Mouse (Mus musculus) forebrain, embryonic 16.5 days (tissue): Measurements from ENCODE around the gene Ecel1. TPM values are rescaled to one million over a fixed set of nuclear protein-coding genes. Genes with fewer than 3 reads are reported as not detected.

Experiments
- ATAC-seq: fragments of 200-750 bp; cut with Nextera tagmentation; 2 replicates; pipeline ENCODE4 v1.8.0; 2017; ENCODE audit warnings: mild to moderate bottlenecking, moderate library complexity
- H3K27ac ChIP-seq: fragments of 300-500 bp; sonication (generic); 2 replicates; pipeline ENCODE4 v1.5.1; 2014; ENCODE audit warnings: low read length, control low read depth
- H3K27me3 ChIP-seq: fragments of 300-500 bp; sonication (generic); replicated peaks from 2 replicates; pipeline ENCODE4 v1.6.1; 2014; ENCODE audit warnings: low read length; ENCODE audit not compliant: control insufficient read depth, insufficient read depth
- H3K36me3 ChIP-seq: fragments of 300-500 bp; sonication (generic); 2 replicates; pipeline ENCODE4 v1.6.1; 2014; ENCODE audit not compliant: control insufficient read depth, insufficient read depth
- H3K4me1 ChIP-seq: fragments of 300-500 bp; sonication (generic); replicated peaks from 2 replicates; pipeline ENCODE4 v1.6.1; 2014; ENCODE audit warnings: low read length; ENCODE audit not compliant: control insufficient read depth, insufficient read depth
- H3K4me2 ChIP-seq: fragments of 300-500 bp; sonication (generic); 2 replicates; pipeline ENCODE4 v1.6.1; 2014; ENCODE audit warnings: mild to moderate bottlenecking, low read length, control low read depth
- H3K4me3 ChIP-seq: fragments of 300-500 bp; sonication (generic); replicated peaks from 2 replicates; pipeline ENCODE4 v1.5.1; 2014; ENCODE audit warnings: mild to moderate bottlenecking, low read length, control low read depth
- H3K9ac ChIP-seq: fragments of 300-500 bp; sonication (generic); replicated peaks from 2 replicates; pipeline ENCODE4 v1.6.1; 2014; ENCODE audit warnings: low read depth, low read length, control low read depth
- H3K9me3 ChIP-seq: fragments of 300-500 bp; sonication (generic); 2 replicates; pipeline ENCODE4 v1.6.1; 2016; ENCODE audit warnings: low read length; ENCODE audit not compliant: control insufficient read depth
- WGBS: fragments of 180-500 bp; shearing (Covaris S2); extraction: QIAGEN DNeasy Blood & Tissue Kit; methylation state at CpG from one replicate; pipeline ENCODE4 v1.1.7; 2014; 5-methylcytosine and 5-hydroxymethylcytosine counted together
- polyA plus RNA-seq: library from polyadenylated mRNA; unstranded; fragments of >200 nt; fragmentation: Nextera tagmentation; extraction: Ambion mirVana; gene quantifications from 2 replicates; pipeline ENCODE4 v1.2.1, GENCODE M21; 2015

Gene Ecel1
- polyA plus RNA-seq, result 13.4 and 25.3 TPM in 2 replicates

DNA sequence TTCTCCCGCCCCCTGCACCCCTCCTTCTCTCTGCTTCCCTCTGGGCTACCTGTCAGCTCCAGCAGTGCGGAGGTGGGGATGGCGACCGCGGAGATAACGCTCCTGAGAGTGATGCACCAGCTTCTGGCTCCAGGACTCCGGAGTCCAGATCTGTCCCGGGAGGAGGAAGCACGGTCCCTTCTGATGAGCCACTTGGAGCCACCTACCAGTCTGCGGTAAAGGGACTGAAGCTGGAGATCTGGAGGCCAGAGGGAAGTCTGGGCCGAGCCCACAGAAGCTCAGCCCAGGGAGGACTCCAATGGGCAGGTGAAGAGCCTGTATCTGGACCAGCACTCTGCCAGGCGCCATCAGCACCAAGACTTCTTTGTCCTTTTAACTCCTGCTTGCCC lies at the start of gene Ecel1:
Ecel1 (minus strand) TSS at position 323 of the 389 bp plus-strand sequence.
- 3% methylated on average over 11 of the region's 12 CpGs for WGBS
- Histone ChIP-seq H3K4me2 (peak within 1 kb of the TSS; percentile 79), H3K9ac (peak within 1 kb of the TSS; percentile 59), H3K27me3 (peaks cover 77% of the 10 kb centered on the region), H3K36me3 (no peaks in the 10 kb centered on the region), H3K4me1 (peaks cover 24% of the 10 kb centered on the region), H3K27ac (no peak within 1 kb of the TSS), H3K4me3 (peak within 1 kb of the TSS; percentile 52), H3K9me3 (no peaks in the 10 kb centered on the region)
- no peak for ATAC-seq

DNA sequence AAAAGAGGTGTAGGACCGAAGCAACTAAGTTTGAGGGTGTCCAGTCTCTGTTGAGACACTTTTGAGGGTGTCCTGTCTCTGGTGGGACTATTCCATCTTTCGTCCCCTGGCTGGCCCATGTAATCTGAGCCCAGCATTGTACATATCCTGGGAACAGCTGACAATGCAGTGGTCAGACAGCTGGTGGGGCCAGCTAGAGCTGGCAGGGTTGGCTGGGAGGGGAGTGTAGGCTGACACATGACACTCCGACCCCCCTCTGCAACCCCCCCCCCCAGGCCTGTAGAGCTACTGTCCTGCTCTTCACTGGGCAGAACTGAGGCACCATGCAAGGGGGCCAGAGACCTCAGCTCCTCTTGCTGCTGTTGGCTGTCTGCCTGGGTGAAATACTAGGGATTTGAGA lies 49.2 kb upstream of the Ecel1 start:
- no peak overlapping the region for H3K4me2 ChIP-seq
- no peak overlapping the region for H3K27ac ChIP-seq
- H3K9me3 ChIP-seq, result no peaks in the 10 kb centered on the region
- H3K9ac ChIP-seq, result no peak overlapping the region
- H3K27me3 ChIP-seq, result peaks cover 9% of the 10 kb centered on the region; the same call in 1 of the 2 replicates
- no peak overlapping the region for H3K4me3 ChIP-seq
- H3K4me1 ChIP-seq, result no peaks in the 10 kb centered on the region
- WGBS, result 50% methylated on average over 3 of the region's 3 CpGs
- ATAC-seq, result no peak
- no peaks in the 10 kb centered on the region for H3K36me3 ChIP-seq

DNA sequence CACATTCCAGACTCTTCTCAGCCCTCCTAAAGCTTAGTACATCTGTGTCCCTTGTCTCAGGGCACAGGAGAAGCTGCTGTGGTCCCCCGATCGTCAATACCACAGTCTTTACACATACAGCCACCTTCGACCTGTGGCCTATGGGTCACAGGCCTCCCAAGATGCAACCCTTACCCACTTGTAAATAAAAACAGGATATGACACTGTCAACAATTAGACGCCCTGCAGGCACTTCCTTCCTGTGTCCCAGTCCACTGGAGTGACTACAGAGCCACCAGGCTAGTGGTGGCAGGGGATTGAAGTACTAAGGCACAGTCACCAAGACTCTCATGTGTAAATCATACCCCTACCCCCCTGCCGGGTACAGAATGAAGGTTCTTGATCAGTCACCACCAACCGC lies 48.7 kb upstream of the Ecel1 start:
- Histone ChIP-seq H3K36me3 (no peaks in the 10 kb centered on the region), H3K27ac (no peak overlapping the region), H3K4me1 (no peaks in the 10 kb centered on the region), H3K4me2 (no peak overlapping the region), H3K27me3 (peaks cover 9% of the 10 kb centered on the region; the same call in 1 of the 2 replicates), H3K9me3 (no peaks in the 10 kb centered on the region), H3K4me3 (no peak overlapping the region), H3K9ac (no peak overlapping the region)
- no peak for ATAC-seq
- 73% methylated on average over 6 of the region's 6 CpGs for WGBS

DNA sequence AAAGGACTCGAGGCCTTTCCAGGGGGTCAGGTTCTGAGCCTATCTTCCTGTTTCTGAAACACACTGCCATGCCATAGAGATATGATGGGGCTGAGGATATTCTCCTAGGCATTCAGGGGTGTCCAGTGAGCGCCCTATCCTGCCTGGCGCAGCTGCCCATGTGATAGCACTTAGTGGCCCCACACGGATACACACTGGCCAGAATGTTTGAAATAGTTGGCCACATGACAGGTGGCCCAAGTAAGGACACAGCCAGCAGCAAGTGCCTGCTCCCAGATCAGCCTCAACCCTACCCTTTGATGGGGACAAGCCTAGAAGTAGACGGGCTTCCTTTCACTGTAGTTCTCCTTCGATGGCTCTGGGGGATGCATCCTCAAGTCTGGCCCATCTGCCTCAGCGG lies 48.1 kb upstream of the Ecel1 start, which contains the start of gene Chrng:
Chrng (plus strand) TSS at position 193 of the 400 bp plus-strand sequence.
- H3K4me3 ChIP-seq, result no peak within 1 kb of the TSS
- H3K36me3 ChIP-seq, result no peaks in the 10 kb centered on the region
- H3K4me1 ChIP-seq, result no peaks in the 10 kb centered on the region
- ATAC-seq, result no peak
- no peak within 1 kb of the TSS for H3K27ac ChIP-seq
- no peak within 1 kb of the TSS for H3K4me2 ChIP-seq
- H3K9ac ChIP-seq, result no peak within 1 kb of the TSS
- peaks cover 9% of the 10 kb centered on the region; the same call in 1 of the 2 replicates for H3K27me3 ChIP-seq
- no peaks in the 10 kb centered on the region for H3K9me3 ChIP-seq
- 92% methylated on average over 7 of the region's 7 CpGs for WGBS

DNA sequence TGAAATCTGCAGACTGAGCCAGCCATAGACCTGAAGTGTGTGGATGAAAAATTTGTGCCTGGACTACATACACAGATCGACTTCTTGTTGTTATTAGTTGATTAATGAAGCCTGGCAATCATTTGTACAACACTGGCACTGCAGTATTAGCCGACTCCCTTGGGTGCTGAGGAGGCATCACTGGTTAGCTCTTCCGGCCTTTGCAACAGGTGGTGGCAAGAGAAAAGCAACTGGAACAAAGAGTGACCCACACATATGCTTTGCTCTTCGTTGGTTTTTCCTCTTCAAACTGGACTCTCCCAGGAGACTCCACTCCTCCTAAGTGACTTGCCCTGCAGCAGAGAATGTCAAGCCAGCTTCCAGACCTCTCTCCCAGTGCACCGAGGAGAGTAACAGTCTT lies 47.5 kb upstream of the Ecel1 start:
- Histone ChIP-seq H3K4me3 (no peak overlapping the region), H3K4me2 (no peak overlapping the region), H3K27me3 (peaks cover 9% of the 10 kb centered on the region; the same call in 1 of the 2 replicates), H3K9ac (no peak overlapping the region), H3K36me3 (no peaks in the 10 kb centered on the region), H3K27ac (no peak overlapping the region), H3K9me3 (no peaks in the 10 kb centered on the region), H3K4me1 (no peaks in the 10 kb centered on the region)
- no peak for ATAC-seq
- WGBS, result 83% methylated on average over 5 of the region's 5 CpGs

DNA sequence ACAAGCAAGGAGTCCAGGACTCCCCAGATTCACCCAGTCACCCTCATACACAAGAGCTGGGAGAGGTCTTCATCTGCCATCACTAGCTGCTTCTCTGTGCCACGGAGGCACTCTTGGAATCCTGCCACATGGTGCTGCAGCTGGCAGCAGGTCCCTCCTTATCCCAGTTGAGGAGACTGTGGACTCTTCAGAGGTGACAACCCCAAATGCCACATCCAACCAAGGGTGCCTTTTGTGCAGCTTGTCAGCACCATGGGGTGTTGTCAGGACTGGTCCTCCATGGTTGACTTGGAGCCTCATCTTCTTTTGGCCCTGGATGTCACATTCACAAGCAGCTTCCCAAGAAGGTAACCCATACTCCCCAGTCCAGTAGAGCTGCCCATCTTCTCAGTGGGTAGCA lies 45.5 kb upstream of the Ecel1 start:
- ATAC-seq, result no peak
- Histone ChIP-seq H3K4me3 (no peak overlapping the region), H3K36me3 (no peaks in the 10 kb centered on the region), H3K9ac (no peak overlapping the region), H3K4me1 (no peaks in the 10 kb centered on the region), H3K27ac (no peak overlapping the region), H3K4me2 (no peak overlapping the region), H3K27me3 (peaks cover 7% of the 10 kb centered on the region; the same call in 1 of the 2 replicates), H3K9me3 (no peaks in the 10 kb centered on the region)
- WGBS, result 47% methylated on average over 1 of the region's 1 CpGs

DNA sequence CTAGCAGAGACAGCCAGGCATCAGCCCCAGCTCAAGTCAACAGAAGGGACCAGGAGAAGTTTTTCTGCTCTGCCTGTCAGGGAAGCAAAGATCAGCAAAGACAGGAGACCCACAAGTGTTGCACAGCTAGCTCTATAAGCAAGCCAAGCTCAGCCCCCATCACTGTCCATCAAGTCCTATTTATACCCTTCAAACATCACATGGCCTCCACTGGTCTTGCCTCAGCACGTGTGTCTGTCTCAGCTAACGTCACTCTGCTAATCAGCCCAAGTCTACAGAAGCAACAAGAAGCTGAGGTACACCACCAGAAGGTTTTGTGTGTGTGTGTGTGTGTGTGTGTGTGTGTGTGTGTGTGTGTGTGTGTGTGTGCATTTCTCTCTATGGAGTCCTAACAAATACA lies 44.5 kb upstream of the Ecel1 start:
- no peak overlapping the region for H3K4me3 ChIP-seq
- no peaks in the 10 kb centered on the region for H3K36me3 ChIP-seq
- no peaks in the 10 kb centered on the region for H3K4me1 ChIP-seq
- 59% methylated on average over 2 of the region's 2 CpGs for whole genome bisulfite sequencing
- H3K27ac ChIP-seq, result no peak overlapping the region
- H3K27me3 ChIP-seq, result no peaks in the 10 kb centered on the region
- no peak for ATAC-seq
- H3K4me2 ChIP-seq, result no peak overlapping the region
- H3K9me3 ChIP-seq, result no peaks in the 10 kb centered on the region
- H3K9ac ChIP-seq, result no peak overlapping the region

DNA sequence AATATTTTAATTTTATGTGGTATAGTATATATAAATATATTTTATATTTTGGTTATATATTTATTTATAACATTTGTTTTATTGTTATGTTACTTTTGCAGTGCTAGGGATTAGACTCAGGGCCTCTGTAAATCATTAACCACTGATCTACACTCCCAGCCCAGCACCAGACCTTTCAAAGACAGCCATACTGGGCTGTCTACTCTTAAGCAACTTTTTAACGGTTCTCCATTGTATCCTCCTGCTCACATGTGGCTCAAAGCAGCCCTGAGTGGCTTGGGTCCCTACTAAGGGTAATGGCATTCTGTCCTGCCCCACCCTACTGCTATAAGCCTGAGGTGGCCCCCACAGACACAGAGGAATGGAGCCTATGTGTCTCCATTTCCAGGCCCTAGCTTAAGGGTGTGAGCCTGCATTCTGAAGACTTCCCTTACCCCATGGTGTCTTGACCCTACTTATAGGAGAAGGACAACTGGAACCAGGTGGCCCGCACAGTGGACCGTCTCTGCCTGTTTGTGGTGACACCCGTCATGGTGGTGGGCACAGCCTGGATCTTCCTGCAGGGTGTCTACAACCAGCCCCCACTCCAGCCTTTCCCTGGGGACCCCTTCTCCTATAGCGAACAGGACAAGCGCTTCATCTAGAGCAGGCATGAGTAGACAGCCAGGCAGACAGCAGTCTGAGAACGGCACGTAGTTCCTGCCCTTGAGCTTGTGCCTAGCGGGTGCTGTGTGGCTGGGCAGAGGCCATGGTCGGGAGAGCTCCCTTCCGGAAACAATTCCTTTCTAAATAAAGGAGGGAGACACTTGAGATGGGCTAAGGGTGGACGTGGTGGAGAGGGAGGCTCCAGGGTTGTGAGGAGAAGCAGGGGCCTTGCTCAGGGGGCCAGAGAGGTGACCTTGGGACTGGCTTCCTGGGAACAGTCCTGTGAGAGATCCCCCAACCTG lies 42.1 kb upstream of the Ecel1 start:
- H3K9ac ChIP-seq, result no peak overlapping the region
- H3K36me3 ChIP-seq, result no peaks in the 10 kb centered on the region
- 81% methylated on average over 12 of the region's 12 CpGs for WGBS
- H3K27ac ChIP-seq, result no peak overlapping the region
- H3K4me2 ChIP-seq, result no peak overlapping the region
- no peaks in the 10 kb centered on the region for H3K9me3 ChIP-seq
- ATAC-seq, result no peak
- H3K4me3 ChIP-seq, result no peak overlapping the region
- H3K4me1 ChIP-seq, result no peaks in the 10 kb centered on the region
- H3K27me3 ChIP-seq, result no peaks in the 10 kb centered on the region

DNA sequence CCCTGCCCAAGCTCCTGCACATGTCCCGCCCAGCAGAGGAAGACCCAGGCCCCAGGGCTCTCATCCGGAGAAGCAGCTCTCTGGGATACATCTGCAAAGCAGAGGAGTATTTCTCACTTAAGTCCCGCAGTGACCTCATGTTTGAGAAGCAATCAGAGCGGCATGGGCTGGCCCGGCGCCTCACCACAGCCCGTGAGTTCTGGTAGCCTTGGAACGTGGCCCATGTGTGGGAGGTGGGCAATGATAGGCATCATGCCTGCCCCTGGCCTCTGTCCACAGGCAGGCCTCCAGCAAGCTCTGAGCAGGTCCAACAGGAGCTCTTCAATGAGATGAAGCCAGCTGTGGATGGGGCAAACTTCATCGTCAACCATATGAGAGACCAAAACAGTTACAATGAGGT lies 41.0 kb upstream of the Ecel1 start:
- Histone ChIP-seq H3K36me3 (no peaks in the 10 kb centered on the region), H3K4me1 (no peaks in the 10 kb centered on the region), H3K4me2 (no peak overlapping the region), H3K9ac (no peak overlapping the region), H3K27me3 (no peaks in the 10 kb centered on the region), H3K27ac (no peak overlapping the region), H3K9me3 (no peaks in the 10 kb centered on the region), H3K4me3 (no peak overlapping the region)
- no peak for ATAC-seq
- 88% methylated on average over 9 of the region's 9 CpGs for WGBS
